ENCODE assay signal across 8 mouse cellular contexts in the genomic region with DNA sequence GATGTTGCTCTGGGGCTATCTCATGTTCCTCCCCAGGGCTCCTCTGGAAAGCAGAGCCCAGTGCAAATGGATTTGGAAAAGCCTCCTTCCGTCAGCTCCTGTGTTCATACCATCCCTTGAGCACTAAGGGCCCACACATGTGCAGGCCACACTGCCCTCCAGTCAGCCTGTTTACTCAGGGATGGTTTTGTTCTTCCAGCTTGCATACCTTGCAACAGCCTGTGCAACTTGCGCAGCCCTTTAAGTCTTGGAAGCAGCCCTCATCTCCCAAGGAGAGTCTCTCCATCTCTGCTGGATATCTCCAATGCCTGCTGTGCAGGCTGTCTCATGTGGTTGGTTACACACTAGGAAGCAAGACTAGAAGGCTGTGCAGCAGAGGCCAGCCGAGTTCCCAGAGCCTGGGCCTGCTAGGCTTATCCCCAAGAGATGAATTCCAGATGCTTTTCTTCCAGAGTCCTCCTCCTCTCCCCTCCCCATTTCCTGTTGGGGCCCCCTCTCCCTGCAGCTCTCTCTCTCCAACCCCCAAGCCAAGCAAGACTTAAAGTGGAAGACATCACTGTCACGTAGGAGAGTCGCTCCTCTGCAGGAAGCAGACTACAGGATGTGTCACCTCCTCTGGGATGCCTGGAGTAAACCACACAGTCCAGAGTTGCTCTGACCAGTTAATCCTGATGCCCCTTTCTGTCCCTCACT. TPM values are rescaled to one million over a fixed set of nuclear protein-coding genes. Genes with fewer than 3 reads are reported as not detected.
A peak's percentile ranks its signal among the peaks of the same experiment; 100 is the strongest.
DNase-seq lines count a peak whose midpoint lies in the region; ATAC-seq lines count a peak whose summit lies in the region.

No protein-coding gene starts in this region.

- peak; percentile 8 to 29 for DNase-seq in gastrocnemius, adult 8-10 months (ENCODE audit: low spot score in 2 of 2)
- no peak for DNase-seq in gastrocnemius, postnatal 10 days
- DNase-seq in heart, adult 9 months (ENCODE audit: low spot score in 2 of 2), result peak; percentile 77 to 86
- peak; percentile 49 for DNase-seq in kidney, adult 9 months
- DNase-seq in lung, postnatal 10 days, result peak; percentile 78
- no peak for DNase-seq in urinary bladder, postnatal 25 days (ENCODE audit: low spot score)
- no peak for DNase-seq in natural killer cell, adult 2 months (ENCODE audit: low spot score in 2 of 2)

- ATAC-seq in activated CD4-positive, CD25-positive, alpha-beta regulatory T cell, adult 4 months, result no peak

RNA-seq across cellular contexts. Expression of a gene that starts 47.2 kb away (rescaled TPM):
- under 1 TPM; 0.16 to 0.25 (median 0.21) TPM for total RNA-seq in gastrocnemius, adult 8-10 months (2022)
- under 1 TPM in 1 of 2 experiments, not detected in 1; 0.07 TPM for total RNA-seq in gastrocnemius, postnatal 10 days (2021)
- not detected for polyA plus RNA-seq in activated CD4-positive, CD25-positive, alpha-beta regulatory T cell, adult 4 months (2017; shearing (Covaris generic))

Comparison
In these comparisons a context has a peak if more than half of its experiments do, and no peak if none do; other contexts are left out.
1. DNase-seq: peak in gastrocnemius, adult 8-10 months (2 of 2), heart, adult 9 months (2 of 2), kidney, adult 9 months (single experiment) and lung, postnatal 10 days (single experiment); none in gastrocnemius, postnatal 10 days (single experiment), urinary bladder, postnatal 25 days (single experiment) and natural killer cell, adult 2 months (0 of 2).